ENCODE assay signal across 18 mouse cellular contexts in genomic region chr3:153305153-153305552, GRCm38 (mm10).
"Had no signal": no experiment of that assay in that cellular context is flagged by ENCODE, and none has a peak within 500 bp of the region (broad histone marks: within the 10 kb centered on the region; RNA-seq: fewer than 3 reads in every experiment).

No protein-coding gene starts in this region.

- H3K4me2 ChIP-seq: liver, embryonic 15.5 days; lung, embryonic 14.5 days; midbrain, embryonic 12.5 days; neural tube, embryonic 13.5 days; neural tube, embryonic 15.5 days had no signal

- H3K9me3 ChIP-seq: liver, embryonic 15.5 days; midbrain, embryonic 10.5 days; midbrain, embryonic 12.5 days; neural tube, embryonic 13.5 days; neural tube, embryonic 15.5 days had no signal

- DNase-seq: lung, adult 18-20 months; lung, embryonic 14.5 days; lung, postnatal 10 days; lung, postnatal 4 days; retina, postnatal 1 day; right cerebral cortex, adult 18-20 months; right cerebral cortex, postnatal 25 days; right cerebral cortex, postnatal 4 days; spleen, adult 18-20 months; thymus, adult 18-20 months; thymus, postnatal 14 days; thymus, postnatal 36 days had no signal

- H3K27me3 ChIP-seq: liver, embryonic 15.5 days; midbrain, embryonic 12.5 days; neural tube, embryonic 13.5 days; neural tube, embryonic 15.5 days had no signal

- H3K27ac ChIP-seq: liver, embryonic 15.5 days; midbrain, embryonic 10.5 days; midbrain, embryonic 12.5 days; neural tube, embryonic 13.5 days; neural tube, embryonic 15.5 days had no signal

- H3K36me3 ChIP-seq: liver, embryonic 15.5 days; midbrain, embryonic 10.5 days; midbrain, embryonic 12.5 days; neural tube, embryonic 13.5 days; neural tube, embryonic 15.5 days had no signal

- H3K4me3 ChIP-seq: liver, embryonic 15.5 days; midbrain, embryonic 10.5 days; midbrain, embryonic 12.5 days; myocyte; neural tube, embryonic 13.5 days; neural tube, embryonic 15.5 days had no signal

- H3K4me1 ChIP-seq: liver, embryonic 15.5 days; midbrain, embryonic 12.5 days had no signal

- H3K9ac ChIP-seq: liver, embryonic 15.5 days; lung, embryonic 14.5 days; midbrain, embryonic 12.5 days; neural tube, embryonic 13.5 days; neural tube, embryonic 15.5 days had no signal
